Mouse (Mus musculus) embryonic fibroblast, embryonic 13.5 days (primary cell): ENCODE measurements around the gene Mthfd2l.

Source experiments
- CTCF ChIP-seq: IDR thresholded peaks from 2 replicates; pipeline ENCODE4 v1.5.1; 2011; ENCODE audit warnings: mild to moderate bottlenecking, control low read depth, low read length, moderate library complexity, borderline replicate concordance; ENCODE audit not compliant: insufficient read depth
- POLR2A ChIP-seq: IDR thresholded peaks from 2 replicates; pipeline ENCODE4 v1.6.1; 2011; ENCODE audit warnings: low read depth, mild to moderate bottlenecking, control low read depth, low read length, moderate library complexity

DNA sequence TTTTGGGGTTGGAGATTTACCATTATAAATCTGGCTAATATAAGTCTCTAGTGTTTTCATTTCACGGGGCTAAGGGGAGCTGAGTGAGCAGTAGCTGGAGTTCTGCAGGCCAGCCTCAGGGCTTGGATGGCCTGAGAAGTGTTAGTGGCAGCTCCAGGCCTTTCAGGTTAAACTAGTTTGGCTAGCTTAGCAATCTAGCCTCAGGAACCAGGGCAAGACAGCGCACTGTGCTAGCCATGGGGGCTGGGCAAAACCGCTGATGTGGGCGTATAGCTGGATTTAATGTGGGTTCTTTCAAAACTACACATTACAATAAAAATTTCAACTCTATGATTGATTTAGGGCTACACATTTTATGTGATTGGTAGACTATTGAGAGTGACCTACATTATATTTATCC lies 8.0 kb upstream of the Mthfd2l start:
- TF ChIP-seq CTCF (no peak), POLR2A (no peak)
